Mouse (Mus musculus) olfactory bulb, adult 2 months (tissue): Measurements from ENCODE around the gene Krtap8-1.

Experiments
- CTCF ChIP-seq: fragments of 200-500 bp; IDR thresholded peaks from 2 replicates; pipeline ENCODE4 v1.5.1; 2012; ENCODE audit warnings: low read depth, mild to moderate bottlenecking, low read length, moderate library complexity; ENCODE audit not compliant: insufficient read depth
- POLR2A ChIP-seq: fragments of 200-500 bp; IDR thresholded peaks from 2 replicates; pipeline ENCODE4 v1.6.1; 2012; ENCODE audit warnings: mild to moderate bottlenecking, low read depth, low read length, moderate library complexity; ENCODE audit not compliant: insufficient read depth

DNA sequence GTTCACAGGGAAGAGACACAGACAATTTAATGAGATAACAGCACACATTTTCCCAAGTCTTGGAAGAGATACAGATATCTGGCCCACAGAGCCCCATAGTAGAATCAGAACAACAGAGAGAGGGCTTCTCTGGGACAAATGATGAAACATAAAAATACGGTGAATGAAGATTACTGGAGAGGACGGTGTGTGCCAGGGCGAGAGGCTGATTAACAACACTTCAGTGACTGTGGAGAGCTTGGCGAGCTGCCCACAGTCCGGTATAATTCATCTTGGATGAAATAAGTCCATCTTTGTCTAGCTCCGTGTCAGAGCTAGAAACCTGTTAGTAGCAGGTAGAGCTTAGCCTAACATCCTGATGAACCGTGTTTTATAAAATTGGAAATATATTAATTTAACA, 25.7 kb upstream of the Krtap8-1 start:
- no peak for TF ChIP-seq CTCF
- TF ChIP-seq POLR2A = no peak
